Mouse (Mus musculus) monocyte, adult 5-6 weeks (primary cell): ENCODE results near the gene Dmxl2. TPM values are rescaled to one million over a fixed set of nuclear protein-coding genes. Genes with fewer than 3 reads are reported as not detected.

Source experiments
- ATAC-seq: fragments of 153-309, 156-312 bp; replicated peaks from 2 replicates; pipeline ENCODE4 v1.8.0; 2017; ENCODE audit warnings: mild to moderate bottlenecking; ENCODE audit not compliant: low TSS enrichment, insufficient number of reproducible peaks, severe bottlenecking, poor library complexity, low FRiP score
- total RNA-seq: library from RNA; stranded (forward); fragments of 200-1000, 200-491, 200-594 nt; gene quantifications from 3 replicates; pipeline ENCODE4 v1.2.3, GENCODE M21; 2017

The Dmxl2 gene
- total RNA-seq, 1 experiment from 2014 or later: 15.1 TPM

DNA sequence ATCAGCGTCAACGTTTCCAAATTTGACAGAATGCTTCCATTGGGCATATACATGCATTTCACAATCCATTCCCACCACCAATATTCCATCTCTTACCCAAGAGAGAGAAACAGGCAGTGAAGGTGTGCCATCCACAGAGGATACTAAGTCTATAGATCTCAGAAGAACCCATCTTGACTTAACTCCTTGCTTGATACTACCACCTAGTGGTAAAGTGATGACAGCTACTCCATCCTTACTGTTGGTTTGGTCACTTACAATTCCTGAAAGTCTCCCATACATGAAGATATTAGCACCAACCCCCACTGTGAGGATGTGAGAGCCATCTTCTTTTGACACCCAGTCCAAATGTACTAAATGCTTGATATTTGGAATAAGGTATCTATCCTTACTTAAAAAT, 85.2 kb downstream of the Dmxl2 start:
- no peak for ATAC-seq

DNA sequence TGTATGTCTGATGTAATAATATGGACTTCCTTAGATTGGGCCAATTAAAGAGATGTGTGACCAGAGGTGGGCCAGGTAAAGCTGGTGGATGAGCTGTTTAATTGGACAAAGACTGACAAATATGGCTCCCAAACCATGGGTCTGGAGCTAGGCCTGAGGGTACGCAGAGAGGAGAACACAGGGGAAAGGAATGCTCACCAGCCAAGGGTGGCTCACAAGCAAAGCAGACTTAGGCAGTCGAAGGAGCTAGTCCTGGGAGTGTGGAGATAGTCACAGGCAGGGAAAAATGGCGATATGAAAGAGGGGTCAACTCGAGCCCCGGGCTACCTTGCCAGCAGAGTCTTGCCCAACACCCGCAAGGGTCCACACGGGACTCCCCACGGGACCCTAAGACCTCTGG, 144.7 kb downstream of the Dmxl2 start:
- no peak for ATAC-seq

DNA sequence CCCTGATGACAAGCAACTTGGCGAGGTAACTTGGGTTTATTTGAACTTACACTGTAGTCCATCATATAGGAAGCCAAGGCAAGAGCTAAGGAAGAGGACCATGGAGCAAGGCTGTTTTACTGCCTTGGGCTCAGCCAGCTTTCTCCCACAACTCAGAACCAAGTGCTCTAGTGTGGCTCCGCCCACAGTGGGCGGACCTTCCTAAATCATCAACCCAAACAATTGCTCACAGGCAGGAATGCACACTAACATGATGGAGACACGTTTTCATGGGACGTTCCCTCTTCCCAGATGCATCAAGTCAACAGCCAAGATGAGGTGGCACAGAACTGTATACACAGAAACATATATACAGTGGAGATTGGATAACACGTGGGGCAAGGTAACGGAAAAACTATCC, 159.4 kb downstream of the Dmxl2 start:
- ATAC-seq: no peak

DNA sequence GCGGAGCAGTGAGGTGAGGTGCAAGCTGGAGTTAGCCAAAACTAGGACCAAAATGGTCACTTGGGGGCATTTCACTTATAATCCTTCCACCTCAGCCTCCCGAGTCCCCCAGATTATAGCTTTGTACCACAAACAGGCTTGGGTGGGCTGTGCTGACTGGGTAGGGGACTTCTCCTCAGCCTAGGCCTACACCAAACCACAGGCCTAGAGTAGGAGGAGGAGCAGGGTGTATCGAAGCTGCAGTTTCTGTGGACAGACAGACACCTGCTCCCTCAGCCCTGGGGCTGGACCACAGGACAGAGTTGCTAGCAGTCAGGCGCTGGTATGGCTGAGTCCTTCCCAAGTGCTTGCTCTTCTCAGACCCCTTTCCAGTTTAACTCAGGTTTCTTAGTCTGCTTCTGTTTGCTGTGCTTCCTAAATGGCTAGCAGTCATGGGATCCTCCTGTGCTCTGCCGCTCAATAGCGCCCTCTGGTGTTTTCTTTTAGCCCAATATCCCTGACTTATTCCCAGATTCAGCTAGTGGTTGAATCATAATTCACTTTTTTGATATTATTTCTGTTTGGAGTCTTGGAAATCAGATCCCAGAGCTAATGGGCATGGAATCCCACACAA, 164.8 kb downstream of the Dmxl2 start:
- ATAC-seq: no peak

DNA sequence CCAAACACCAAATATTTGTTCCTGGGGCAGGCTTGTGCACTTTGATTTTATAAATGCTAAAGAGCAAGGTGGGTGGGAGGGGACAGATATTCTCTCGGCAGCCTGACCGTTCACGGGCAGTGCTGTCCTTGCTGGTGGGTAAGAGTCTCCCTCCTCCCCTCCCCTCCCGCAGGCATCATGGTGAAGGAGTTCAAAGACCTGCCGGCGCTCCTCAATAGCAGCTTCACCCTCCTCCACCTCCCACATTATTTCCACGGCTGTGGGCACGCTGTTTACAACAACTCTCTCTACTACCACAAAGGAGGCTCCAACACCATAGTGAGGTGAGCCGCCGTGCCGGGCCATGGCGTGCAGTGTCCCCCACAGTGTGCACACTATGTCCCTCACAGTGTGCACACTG, 165.8 kb downstream of the Dmxl2 start:
- no peak for ATAC-seq

DNA sequence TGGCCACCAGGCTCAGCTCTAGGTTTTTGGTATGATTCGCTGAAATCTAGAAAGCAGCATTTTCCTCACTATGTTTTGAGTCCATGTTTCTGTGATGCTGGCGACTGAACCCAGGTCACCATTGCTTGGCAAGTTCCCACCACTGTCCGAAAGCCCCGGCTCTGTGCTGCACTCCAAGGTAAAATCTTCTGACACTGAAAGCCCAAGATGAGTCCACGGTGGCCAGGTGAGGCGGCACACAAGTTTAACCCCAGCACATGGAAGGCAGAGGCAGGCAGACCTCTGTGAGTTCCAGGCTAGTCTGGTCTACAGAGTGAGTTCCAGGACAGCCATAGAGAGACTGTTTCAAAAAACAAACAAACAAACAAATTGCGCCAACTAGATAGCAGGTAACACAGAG, 172.2 kb downstream of the Dmxl2 start:
- no peak for ATAC-seq

DNA sequence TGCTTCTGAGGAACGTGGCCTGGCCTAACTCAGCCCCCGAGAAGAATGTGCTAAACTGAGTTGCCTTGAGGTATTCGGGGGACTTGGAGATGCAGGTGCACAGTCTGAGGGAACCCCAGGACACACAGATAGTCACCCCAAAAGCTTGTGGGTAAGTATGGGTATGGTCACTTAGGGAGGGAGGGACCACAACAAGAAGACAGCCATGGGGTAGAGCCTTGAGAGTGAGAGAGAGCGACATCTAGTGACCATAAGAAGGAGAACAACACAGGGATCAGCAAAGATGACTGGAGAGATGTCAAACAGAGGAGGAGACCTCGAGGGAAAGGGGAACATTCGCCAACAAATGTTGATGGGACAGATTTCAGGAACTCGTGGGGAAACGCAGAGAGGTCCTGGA, 178.0 kb downstream of the Dmxl2 start:
- no peak for ATAC-seq

DNA sequence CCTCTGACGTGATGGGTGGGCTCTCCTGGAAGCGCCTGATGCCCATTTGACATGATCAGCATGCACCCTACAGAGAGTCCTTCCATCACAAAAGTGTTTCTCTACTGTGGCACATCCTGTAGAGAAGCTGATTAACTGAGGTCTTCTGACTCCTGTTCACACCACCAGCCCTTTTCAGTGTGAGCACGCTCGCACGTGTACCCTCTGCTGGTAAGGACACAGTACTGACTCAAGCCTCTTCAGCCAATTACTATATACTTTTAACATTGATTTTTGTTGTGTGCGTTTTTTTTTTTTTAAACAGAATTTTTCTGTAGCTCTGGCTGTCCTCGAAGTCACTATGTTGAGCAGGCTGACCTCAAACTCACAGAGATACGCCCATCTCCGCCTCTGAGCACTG, 185.1 kb downstream of the Dmxl2 start:
- no peak for ATAC-seq

Other genes starting within 250 kb of the Dmxl2 start
- not detected in 3 replicates for gene Cyp19a1, start 233.5 kb downstream of the Dmxl2 start, total RNA-seq
- not detected in 3 replicates for gene Gldn, start 215.1 kb downstream of the Dmxl2 start, total RNA-seq
- gene Sh2d7, start 37.4 kb upstream of the Dmxl2 start, total RNA-seq: 2.4 TPM in 1 of 3 replicates, not detected in the others
- gene Cib2, start 58.6 kb upstream of the Dmxl2 start, total RNA-seq: 0.39 to 2.2 TPM (median 2.2 TPM) in 3 replicates
- gene Idh3a, start 84.7 kb upstream of the Dmxl2 start, total RNA-seq: 26.1 to 29.5 TPM (median 26.3 TPM) in 3 replicates
- gene Acsbg1, start 160.2 kb upstream of the Dmxl2 start, total RNA-seq: 2.3 to 3.9 TPM (median 3.6 TPM) in 3 replicates
- 6.1 to 14.0 TPM (median 7.8 TPM) in 3 replicates for gene Dnaja4, start 197.2 kb upstream of the Dmxl2 start, total RNA-seq
- gene Wdr61, start 232.9 kb upstream of the Dmxl2 start, total RNA-seq: 32.9 to 54.9 TPM (median 49.8 TPM) in 3 replicates